Mouse (Mus musculus) MEL (cell line): ENCODE results near the gene Itsn2. TPM values are rescaled to one million over a fixed set of nuclear protein-coding genes. Genes with fewer than 3 reads are reported as not detected.

Source experiments
- DNase-seq: peaks from one replicate; pipeline ENCODE4 v3.0.0; 2011; ENCODE audit warnings: low read depth, low spot score
- H3K27ac ChIP-seq: 2 replicates; pipeline ENCODE4 v1.5.1; 2012; ENCODE audit warnings: low read depth, mild to moderate bottlenecking, control low read depth, low read length, moderate library complexity; ENCODE audit not compliant: control insufficient read depth
- H3K27me3 ChIP-seq, 2 experiments: fragments of 150-350 bp in 1 of 2; sonication (generic) in 1 of 2; 2 replicates each; pipeline ENCODE4 v1.6.1; 2012; ENCODE audit warnings: low read length in 2 of 2, mild to moderate bottlenecking in 2 of 2, improper control_type of control experiment in 1 of 2, moderate library complexity in 1 of 2; ENCODE audit not compliant: insufficient read depth in 2 of 2, control insufficient read depth in 1 of 2
- H3K36me3 ChIP-seq, 2 experiments: 2 replicates each; pipeline ENCODE4 v1.6.1; 2012 to 2014; ENCODE audit warnings: low read length in 2 of 2, improper control_type of control experiment in 1 of 2, inconsistent platforms in 1 of 2, mild to moderate bottlenecking in 1 of 2; ENCODE audit not compliant: insufficient read depth in 2 of 2, control insufficient read depth in 1 of 2
- H3K4me1 ChIP-seq, 2 experiments: fragments of 150-350 bp in 1 of 2; sonication (generic) in 1 of 2; 2 replicates each; pipeline ENCODE4 v1.6.1; 2012; ENCODE audit warnings: low read length in 2 of 2, improper control_type of control experiment in 1 of 2, mild to moderate bottlenecking in 1 of 2; ENCODE audit not compliant: insufficient read depth in 2 of 2, control insufficient read depth in 1 of 2
- H3K4me3 ChIP-seq, 2 experiments: fragments of 150-350 bp in 1 of 2; sonication (generic) in 1 of 2; 2 replicates each; pipeline ENCODE4 v1.5.1; 2012; ENCODE audit warnings: low read depth in 2 of 2, low read length in 2 of 2, mild to moderate bottlenecking in 2 of 2, moderate library complexity in 2 of 2, control low read depth in 1 of 2, improper control_type of control experiment in 1 of 2; ENCODE audit not compliant: control insufficient read depth in 1 of 2, insufficient read depth in 1 of 2
- H3K79me2 ChIP-seq: 2 replicates; pipeline ENCODE4 v1.6.1; 2012; ENCODE audit warnings: mild to moderate bottlenecking, low read length, moderate library complexity; ENCODE audit not compliant: control insufficient read depth, poor library complexity, insufficient read depth
- H3K9ac ChIP-seq: 2 replicates; pipeline ENCODE4 v1.6.1; 2012; ENCODE audit warnings: low read depth, mild to moderate bottlenecking, control low read depth, low read length, moderate library complexity; ENCODE audit not compliant: control insufficient read depth, poor library complexity, severe bottlenecking
- H3K9me3 ChIP-seq: fragments of 150-350 bp; sonication (generic); replicated peaks from 2 replicates; pipeline ENCODE4 v1.6.1; 2012; ENCODE audit warnings: mild to moderate bottlenecking, low read length, improper control_type of control experiment, moderate library complexity; ENCODE audit not compliant: insufficient read depth
- CHD1 ChIP-seq: IDR thresholded peaks from 2 replicates; pipeline ENCODE4 v1.6.1; 2012; ENCODE audit warnings: low read depth, mild to moderate bottlenecking, inconsistent platforms, low read length, improper control_type of control experiment
- EP300 ChIP-seq, 2 experiments: IDR thresholded peaks; 2 replicates each; pipeline ENCODE4 v1.6.1; 2011; ENCODE audit warnings: improper control_type of control experiment in 2 of 2, low read length in 2 of 2, low read depth in 1 of 2, mild to moderate bottlenecking in 1 of 2
- ETS1 ChIP-seq: IDR thresholded peaks from 2 replicates; pipeline ENCODE4 v1.6.1; 2012; ENCODE audit warnings: low read depth, mild to moderate bottlenecking, inconsistent platforms, low read length, improper control_type of control experiment, moderate library complexity
- GATA1 ChIP-seq: IDR thresholded peaks from 2 replicates; pipeline ENCODE4 v1.6.1; 2011; ENCODE audit warnings: low read depth, low read length, improper control_type of control experiment
- HCFC1 ChIP-seq: IDR thresholded peaks from 2 replicates; pipeline ENCODE4 v1.6.1; 2012; ENCODE audit warnings: low read depth, mild to moderate bottlenecking, inconsistent platforms, low read length, improper control_type of control experiment, moderate library complexity
- JUND ChIP-seq: IDR thresholded peaks from 2 replicates; pipeline ENCODE4 v1.6.1; 2011; ENCODE audit warnings: low read depth, mild to moderate bottlenecking, improper control_type of control experiment, low read length
- MEF2A ChIP-seq: IDR thresholded peaks from 2 replicates; pipeline ENCODE4 v1.6.1; 2014; ENCODE audit warnings: low read depth, mild to moderate bottlenecking, inconsistent platforms, low read length, improper control_type of control experiment; ENCODE audit not compliant: poor library complexity, insufficient replicate concordance, severe bottlenecking; ENCODE audit errors: extremely low read depth
- NELFE ChIP-seq: IDR thresholded peaks from 2 replicates; pipeline ENCODE4 v1.6.1; 2011; ENCODE audit warnings: low read depth, low read length, improper control_type of control experiment
- POLR2A ChIP-seq, 2 experiments: IDR thresholded peaks; 2 replicates each; pipeline ENCODE4 v1.6.1; 2011 to 2012; ENCODE audit warnings: low read length in 2 of 2, mild to moderate bottlenecking in 2 of 2, control low read depth in 1 of 2, improper control_type of control experiment in 1 of 2, low read depth in 1 of 2, moderate library complexity in 1 of 2; ENCODE audit not compliant: control insufficient read depth in 1 of 2, insufficient read depth in 1 of 2, poor library complexity in 1 of 2
- SIN3A ChIP-seq: IDR thresholded peaks from 2 replicates; pipeline ENCODE4 v1.6.1; 2012; ENCODE audit warnings: low read length, improper control_type of control experiment, inconsistent platforms
- SMC3 ChIP-seq: IDR thresholded peaks from 2 replicates; pipeline ENCODE4 v1.6.1; 2011; ENCODE audit warnings: low read depth, low read length, improper control_type of control experiment
- TAL1 ChIP-seq: IDR thresholded peaks from 2 replicates; pipeline ENCODE4 v1.6.1; 2012; ENCODE audit warnings: mild to moderate bottlenecking, inconsistent platforms, low read length, moderate library complexity, mixed read lengths
- TCF12 ChIP-seq: IDR thresholded peaks from 2 replicates; pipeline ENCODE4 v1.6.1; 2014; ENCODE audit warnings: low read depth, mild to moderate bottlenecking, inconsistent platforms, low read length, improper control_type of control experiment, moderate library complexity
- USF1 ChIP-seq: IDR thresholded peaks from 2 replicates; pipeline ENCODE4 v1.6.1; 2014; ENCODE audit warnings: low read depth, mild to moderate bottlenecking, inconsistent platforms, low read length, improper control_type of control experiment, moderate library complexity
- ZMIZ1 ChIP-seq: IDR thresholded peaks from 2 replicates; pipeline ENCODE4 v1.6.1; 2012; ENCODE audit warnings: low read depth, mild to moderate bottlenecking, inconsistent platforms, low read length, improper control_type of control experiment, moderate library complexity
- polyA plus RNA-seq, 2 experiments: library from polyadenylated mRNA; stranded (reverse) in 1 of 2; unstranded in 1 of 2; fragments of >175 nt in 1 of 2; fragments of >200 nt in 1 of 2; gene quantifications; 2 replicates each; pipeline versions ENCODE4 v1.2.1 to v1.2.4; 2012; ENCODE audit warnings: low replicate concordance in 2 of 2, low read depth in 1 of 2; ENCODE audit not compliant: insufficient read length in 2 of 2, insufficient read depth in 1 of 2, missing spikeins in 1 of 2
- total RNA-seq: library from RNA; depleted of rRNA; stranded (reverse); fragments of 300-350 nt; gene quantifications from 2 replicates; pipeline ENCODE4 v1.2.3, GENCODE M21; 2012

The Itsn2 gene
- total and polyA plus RNA-seq, 3 experiments = 40.1 to 218 (median 47.5) TPM

DNA sequence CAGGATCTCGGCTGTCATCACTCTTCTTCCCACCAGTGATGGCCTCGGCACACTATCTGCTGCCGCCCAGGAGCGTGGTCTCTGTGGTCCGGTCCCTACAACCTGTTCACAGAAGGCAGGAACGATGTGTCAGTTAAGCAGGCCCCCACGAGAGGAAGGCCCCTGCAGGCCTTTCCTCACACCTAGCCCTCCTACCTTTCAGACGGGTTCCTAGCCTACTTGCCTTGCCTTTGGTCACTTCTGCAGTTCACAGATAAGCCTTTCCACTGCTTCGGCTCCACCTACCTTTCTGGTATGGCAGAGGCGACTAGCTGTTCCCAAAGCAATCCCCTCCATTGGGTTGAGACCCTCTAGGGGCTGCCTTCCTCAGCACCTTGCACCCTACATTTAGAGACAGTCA lies 123.2 kb downstream of the Itsn2 start:
- H3K27me3 ChIP-seq = no peaks in the 10 kb centered on the region
- H3K79me2 ChIP-seq = no peaks in the 10 kb centered on the region
- H3K9me3 ChIP-seq = no peaks in the 10 kb centered on the region
- TF ChIP-seq TCF12 (no peak), TAL1 (peak; percentile 54), HCFC1 (no peak)
- peak; percentile 21 for DNase-seq
- H3K9ac ChIP-seq = no peak overlapping the region
- H3K4me3 ChIP-seq = no peak overlapping the region
- peaks cover 2 to 12% of the 10 kb centered on the region in 2 experiments; a peak in 3 of 4 replicates for H3K36me3 ChIP-seq
- peaks cover 12 to 25% of the 10 kb centered on the region in 2 experiments for H3K4me1 ChIP-seq
- H3K27ac ChIP-seq = no peak overlapping the region

DNA sequence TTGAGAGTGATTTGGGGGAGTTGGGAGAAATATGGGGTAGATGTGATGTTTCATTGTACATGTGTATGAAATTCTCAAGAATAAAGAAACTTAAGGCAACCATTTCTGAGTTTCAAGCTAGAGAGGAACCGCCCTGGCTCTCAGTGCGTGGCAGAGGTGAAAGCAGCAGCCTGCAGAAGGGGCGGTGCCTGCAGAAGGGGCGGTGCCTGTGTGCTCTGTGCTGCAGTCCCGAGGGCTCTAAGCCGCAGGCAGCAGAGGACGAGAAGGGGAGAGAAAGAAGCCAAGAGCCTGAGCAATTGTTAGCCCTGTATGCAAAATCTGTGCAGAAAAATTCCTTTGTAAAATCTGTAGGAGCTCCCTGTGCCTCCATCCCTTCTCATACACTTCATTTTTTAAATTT lies 125.0 kb downstream of the Itsn2 start:
- Histone ChIP-seq H3K9ac (peak overlapping the region; percentile 43), H3K36me3 (peaks cover 2 to 16% of the 10 kb centered on the region in 2 experiments; a peak in 2 of 4 replicates), H3K4me1 (peaks cover 12 to 25% of the 10 kb centered on the region in 2 experiments), H3K4me3 (peak overlapping the region; percentile 39 to 52), H3K79me2 (no peaks in the 10 kb centered on the region), H3K27ac (no peak overlapping the region), H3K9me3 (no peaks in the 10 kb centered on the region), H3K27me3 (no peaks in the 10 kb centered on the region)
- DNase-seq = peak; percentile 90
- TF ChIP-seq POLR2A (IDR thresholded peaks at IDR 0.05; ENCODE audit: control insufficient read depth in 1 of 2, insufficient read depth in 1 of 2, low read depth in 1 of 2, low read length in 2 of 2, poor library complexity in 1 of 2) = peak in 1 of 2 experiments; percentile 36; a peak in 1 of 4 replicates
- TF ChIP-seq EP300 (IDR thresholded peaks at IDR 0.05; ENCODE audit: low read depth in 1 of 2, low read length in 2 of 2) = 0 out of 4 replicates have a peak, but pooled peaks of 1 of the 2 experiments have one; percentile 18
- peak; percentile 32; the same call in 1 of the 2 replicates for TF ChIP-seq NELFE
- peak; percentile 52 for TF ChIP-seq SIN3A
- TF ChIP-seq USF1 = no peak

DNA sequence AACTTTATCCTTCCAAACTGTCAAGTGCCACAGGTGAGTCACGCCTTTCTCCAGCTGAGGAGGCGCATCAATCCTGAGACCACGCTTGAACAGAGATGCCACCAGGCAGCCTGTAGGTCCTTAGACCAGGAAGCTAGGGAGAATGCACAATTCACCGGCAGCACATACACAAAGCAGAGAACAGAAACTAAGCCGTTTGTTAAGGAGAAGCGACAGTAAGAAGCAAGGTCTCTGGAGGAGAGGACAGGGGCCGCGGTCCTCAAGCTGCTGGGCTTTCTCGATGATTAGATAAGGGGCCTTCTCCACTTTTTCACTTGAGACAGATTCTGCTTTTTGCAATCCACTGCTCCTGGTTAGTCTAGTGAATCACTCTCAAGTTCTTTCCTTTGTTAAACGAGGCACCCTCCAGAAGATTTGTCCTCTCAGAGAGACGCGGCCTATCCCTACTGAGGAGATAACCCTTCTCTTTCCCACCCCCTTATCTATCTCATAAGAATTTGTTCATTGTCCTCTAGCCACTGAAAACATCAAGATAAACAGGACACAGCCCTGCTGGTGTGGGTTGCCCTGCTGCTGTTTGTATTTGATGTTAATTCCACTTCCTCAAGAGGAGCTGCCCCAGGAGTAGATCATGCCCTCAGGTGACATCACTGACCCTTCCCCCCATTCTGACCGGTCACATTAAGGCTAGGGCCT lies 126.8 kb downstream of the Itsn2 start:
- Histone ChIP-seq H3K4me1 (peaks cover 12 to 25% of the 10 kb centered on the region in 2 experiments), H3K79me2 (no peaks in the 10 kb centered on the region), H3K4me3 (peak overlapping the region; percentile 63 to 92), H3K36me3 (peaks cover 0 to 16% of the 10 kb centered on the region in 2 experiments; a peak in 2 of 4 replicates), H3K9ac (peak overlapping the region; percentile 66), H3K27me3 (no peaks in the 10 kb centered on the region), H3K27ac (peak overlapping the region; percentile 86), H3K9me3 (no peaks in the 10 kb centered on the region)
- DNase-seq = peak; percentile 79
- peak; percentile 55 for TF ChIP-seq GATA1
- no peak for TF ChIP-seq JUND
- peak; percentile 39; the same call in 1 of the 2 replicates for TF ChIP-seq ETS1
- TF ChIP-seq MEF2A = no peak
- TF ChIP-seq CHD1 = 0 out of 2 replicates have a peak, but pooled peaks have one; percentile 27
- TF ChIP-seq TAL1 = 0 out of 2 replicates have a peak, but pooled peaks have one; percentile 6
- TF ChIP-seq TCF12 = no peak
- no peak; the same call in 1 of the 2 replicates for TF ChIP-seq SIN3A
- peak; percentile 74 for TF ChIP-seq ZMIZ1
- TF ChIP-seq EP300 (IDR thresholded peaks at IDR 0.05; ENCODE audit: low read depth in 1 of 2, low read length in 2 of 2) = peak; percentile 27 to 39; a peak in 2 of 4 replicates
- peak; percentile 17; the same call in 1 of the 2 replicates for TF ChIP-seq SMC3
